Mouse (Mus musculus) urinary bladder, adult 2 months (tissue): ENCODE results near the gene Mfsd1. TPM values are rescaled to one million over a fixed set of nuclear protein-coding genes. Genes with fewer than 3 reads are reported as not detected.

Experiments
- DNase-seq: peaks from one replicate; pipeline ENCODE4 v3.0.0; 2022; ENCODE audit warnings: low spot score
- polyA plus RNA-seq: library from polyadenylated mRNA; depleted of rRNA; stranded (reverse); fragments of >200 nt; gene quantifications from 2 replicates; pipeline ENCODE4 v1.2.3, GENCODE M21; 2012; rRNA removed

Mfsd1 gene
- polyA plus RNA-seq: 41.6 and 42.2 TPM in 2 replicates

- peak; percentile 71 for DNase-seq
Measured at GRCm38 (mm10) chr3:67582273-67583124, at the start of gene Mfsd1. Gene Mfsd1, plus strand, starts transcription at chr3:67582741.

GRCm38 (mm10) chr3:67543630-67544029, 38.9 kb upstream of the Mfsd1 start:
- no peak for DNase-seq

GRCm38 (mm10) chr3:67551193-67551592, 31.3 kb upstream of the Mfsd1 start:
- no peak for DNase-seq

GRCm38 (mm10) chr3:67553281-67553680, 29.3 kb upstream of the Mfsd1 start:
- DNase-seq: no peak

- DNase-seq: no peak
Measured at GRCm38 (mm10) chr3:67553927-67554448, 28.6 kb upstream of the Mfsd1 start.

- no peak for DNase-seq
Measured at GRCm38 (mm10) chr3:67555211-67555610, 27.3 kb upstream of the Mfsd1 start.

GRCm38 (mm10) chr3:67557200-67557651, 25.3 kb upstream of the Mfsd1 start:
- no peak for DNase-seq

GRCm38 (mm10) chr3:67557718-67558354, 24.7 kb upstream of the Mfsd1 start:
- DNase-seq: no peak

GRCm38 (mm10) chr3:67564731-67565357, 17.7 kb upstream of the Mfsd1 start:
- DNase-seq: no peak

- DNase-seq: no peak
Measured at GRCm38 (mm10) chr3:67565540-67566227, 16.9 kb upstream of the Mfsd1 start.

- peak; percentile 34 for DNase-seq
Measured at GRCm38 (mm10) chr3:67568015-67568618, 14.4 kb upstream of the Mfsd1 start.

GRCm38 (mm10) chr3:67572918-67573317, 9.6 kb upstream of the Mfsd1 start:
- no peak for DNase-seq

- DNase-seq: no peak
Measured at GRCm38 (mm10) chr3:67573523-67573922, 9.0 kb upstream of the Mfsd1 start.

GRCm38 (mm10) chr3:67576248-67576647, 6.3 kb upstream of the Mfsd1 start:
- no peak for DNase-seq

- DNase-seq: no peak
Measured at GRCm38 (mm10) chr3:67576724-67577123, 5.8 kb upstream of the Mfsd1 start.

GRCm38 (mm10) chr3:67583125-67583845, 744 bp downstream of the Mfsd1 start:
- DNase-seq: no peak

GRCm38 (mm10) chr3:67583846-67584186, 1.3 kb downstream of the Mfsd1 start:
- DNase-seq: no peak

GRCm38 (mm10) chr3:67586511-67586910, 4.0 kb downstream of the Mfsd1 start:
- DNase-seq: no peak

GRCm38 (mm10) chr3:67587430-67587829, 4.9 kb downstream of the Mfsd1 start:
- no peak for DNase-seq

GRCm38 (mm10) chr3:67601616-67602138, 19.1 kb downstream of the Mfsd1 start:
- DNase-seq: no peak
